Mouse (Mus musculus): ENCODE data around the gene Npepps.
"Not testable (repeated sequence)": the region's sequence is repeated elsewhere in the genome, so short reads cannot be mapped to it uniquely, and the experiment has no call there.

The Npepps gene

DNA sequence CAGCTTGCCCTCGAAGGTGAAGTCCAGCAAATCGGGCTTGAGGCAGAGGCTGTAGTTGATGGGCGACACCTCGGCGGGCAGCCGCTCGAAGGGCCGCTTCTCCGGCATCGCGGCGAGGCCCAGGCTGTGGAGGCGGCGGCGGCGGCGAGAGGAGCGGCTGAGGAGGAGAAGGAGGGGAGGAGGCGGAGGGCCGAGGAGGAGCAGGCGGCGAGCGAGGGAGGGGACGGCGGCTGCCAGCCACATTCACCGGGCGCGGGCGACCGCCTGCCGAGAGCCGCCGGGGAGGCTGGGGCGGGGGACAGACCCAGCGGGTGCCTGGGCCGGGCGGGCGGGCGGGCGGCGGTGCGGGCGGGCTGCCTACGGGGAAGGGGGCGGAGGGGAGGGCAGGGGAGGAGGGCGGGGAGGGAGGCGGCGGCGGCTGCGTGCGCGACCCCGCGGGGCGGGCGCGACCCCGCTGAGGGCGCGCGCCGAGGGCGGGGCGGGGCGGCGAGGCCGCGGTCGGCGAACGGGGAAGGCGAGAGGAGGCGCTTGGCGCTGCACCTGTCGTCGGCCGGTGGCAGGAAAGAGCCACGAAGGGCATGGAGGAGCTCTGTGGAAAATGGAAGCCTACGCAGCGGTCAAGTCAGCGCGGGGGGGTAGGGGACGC is at the start of gene Npepps:
Gene Npepps, minus strand, starts transcription at position 423 of the 646 bp plus-strand sequence.
- peak; percentile 67 for DNase-seq (ENCODE audit: low spot score)

DNA sequence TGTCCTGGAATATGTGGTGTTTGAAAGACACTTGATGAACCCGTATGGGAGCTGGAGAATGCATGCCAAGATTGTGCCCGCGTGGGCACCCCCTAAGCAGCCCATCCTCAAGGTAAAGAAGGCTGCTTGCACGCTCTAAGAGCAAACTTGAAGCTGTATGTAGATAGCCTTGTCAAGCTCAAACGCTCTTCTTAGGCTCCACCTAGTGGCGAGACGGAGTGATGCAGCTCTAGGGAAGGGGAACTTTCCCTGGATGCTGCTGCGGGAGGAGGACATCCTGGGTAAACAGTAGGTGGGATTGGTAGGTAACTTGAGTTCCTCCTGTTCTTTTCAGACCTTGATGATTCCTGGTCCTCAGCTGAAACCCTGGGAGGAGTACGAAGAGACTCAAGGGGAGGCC is 47.7 kb upstream of the Npepps start:
- peak; percentile 58 for DNase-seq (ENCODE audit: low spot score)

DNA sequence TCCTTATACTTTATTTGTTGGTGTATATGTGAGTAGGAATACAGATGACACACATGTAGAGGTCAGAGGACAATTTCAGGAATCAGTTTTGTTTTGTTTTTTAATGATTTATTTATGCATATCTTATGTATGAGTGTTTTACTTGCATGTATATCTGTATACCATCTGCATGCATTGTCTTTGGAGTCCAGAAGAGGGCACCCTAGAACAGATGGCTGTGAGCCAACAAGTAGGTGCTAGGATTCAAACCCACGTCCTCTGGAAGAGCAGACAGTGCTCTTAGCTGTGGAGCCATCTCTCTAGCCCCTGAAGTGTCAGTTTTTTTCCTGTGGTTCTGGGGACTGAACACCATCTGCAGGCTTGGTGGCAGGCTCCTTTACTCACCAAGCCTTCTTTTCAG is 44.8 kb upstream of the Npepps start:
- DNase-seq (ENCODE audit: low spot score) = no peak

DNA sequence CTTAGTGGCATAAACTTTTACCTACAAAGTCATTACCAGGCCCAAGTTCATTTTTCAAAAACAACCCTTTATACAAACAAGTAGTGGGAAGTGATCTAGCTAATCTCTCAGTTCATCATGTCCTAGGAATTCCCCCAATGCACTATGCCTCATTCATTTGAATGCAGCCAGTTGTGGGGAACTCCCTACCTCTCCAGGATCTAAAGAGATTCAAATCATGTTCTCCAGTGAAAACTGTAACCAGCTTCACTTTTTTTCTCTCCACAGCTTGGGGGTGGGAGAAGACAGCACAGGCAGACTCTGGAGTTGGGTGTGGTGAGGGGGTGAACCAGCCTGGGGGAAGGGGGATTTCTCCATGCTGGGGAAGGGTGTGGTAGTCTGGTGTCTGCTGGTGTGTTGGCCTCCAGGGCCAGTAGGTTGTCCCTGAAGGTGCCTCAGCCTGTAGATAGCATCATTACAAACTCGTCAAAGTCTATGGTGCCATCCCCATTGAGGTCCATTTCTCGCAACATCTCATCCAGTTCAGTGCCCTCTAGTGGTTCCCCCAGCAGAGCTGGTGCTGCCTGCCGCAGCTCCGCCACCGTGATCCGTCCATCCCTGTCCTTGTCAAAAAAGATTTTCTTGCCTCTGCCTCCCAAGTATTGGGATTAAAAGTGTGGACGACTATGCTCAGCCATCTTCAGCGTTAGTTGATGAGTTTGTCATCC is 41.6 kb upstream of the Npepps start:
- DNase-seq (ENCODE audit: low spot score) = not testable (repeated sequence)

DNA sequence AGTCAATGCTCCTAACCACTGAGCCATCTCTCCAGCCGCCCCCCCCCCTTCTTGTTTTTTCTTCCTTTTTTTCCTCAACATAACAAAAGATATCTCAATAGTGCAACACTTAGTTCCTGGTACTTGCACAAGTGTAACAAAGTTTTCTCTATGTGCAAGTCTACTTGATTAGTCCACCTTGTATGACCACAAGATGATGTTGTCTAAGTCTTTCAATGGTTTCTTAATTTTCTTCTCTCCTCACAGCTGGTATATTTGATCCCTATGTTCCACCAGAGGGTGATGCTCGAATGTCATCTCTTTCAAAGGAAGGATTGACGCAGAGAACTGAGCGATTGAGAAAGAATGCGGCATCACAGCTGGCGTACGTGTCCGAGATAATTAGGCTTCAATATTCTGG is 40.8 kb upstream of the Npepps start:
- DNase-seq (ENCODE audit: low spot score) = no peak

DNA sequence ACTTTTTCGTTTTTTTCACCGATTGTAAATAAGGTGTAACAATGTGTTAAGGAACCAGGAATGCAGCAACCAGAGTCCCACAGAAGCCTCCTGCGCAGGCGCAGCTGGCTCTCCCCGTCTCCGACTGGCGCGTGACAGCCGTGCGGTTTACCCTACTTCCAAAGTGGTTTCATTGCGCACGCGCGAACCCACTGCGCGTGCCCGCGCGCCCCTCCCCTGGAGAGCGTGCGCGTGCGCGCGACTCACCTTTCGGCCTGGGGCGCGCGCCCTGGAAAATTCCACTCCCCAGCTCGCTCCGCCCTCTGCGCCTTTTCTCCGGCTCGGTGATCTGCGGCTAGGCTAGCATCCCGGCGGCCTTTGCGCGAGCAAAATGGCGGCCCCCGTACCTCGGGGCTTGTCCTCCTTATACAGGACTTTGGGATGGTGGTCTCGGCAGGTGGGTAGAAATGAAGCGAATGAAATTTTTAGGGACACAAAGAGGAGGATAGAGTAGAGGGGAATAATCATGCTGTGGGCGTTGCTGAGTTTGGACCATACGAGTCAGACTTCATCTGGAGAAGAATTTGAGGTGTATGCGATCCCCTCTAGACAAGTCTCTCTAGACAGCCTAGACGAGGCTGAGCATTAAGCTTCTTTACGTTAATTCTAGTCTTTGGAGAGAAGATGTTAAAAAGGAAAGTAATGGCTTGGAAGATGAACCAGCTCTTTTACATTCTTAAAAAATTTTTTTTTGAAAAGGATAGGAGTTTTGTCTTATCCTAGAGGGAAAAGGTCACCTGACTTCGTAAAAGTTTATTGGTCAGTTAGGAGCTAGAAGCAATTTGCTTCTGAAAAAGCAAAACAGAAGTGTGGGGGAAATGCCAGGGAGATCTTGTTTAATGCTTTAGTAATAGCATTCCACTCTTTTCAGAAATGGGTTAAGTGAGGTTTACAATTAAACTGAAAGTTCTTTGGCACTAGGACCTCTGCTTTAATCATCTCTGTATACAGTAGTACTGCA is 35.4 kb upstream of the Npepps start, which contains the start of gene Mrpl45:
Gene Mrpl45, plus strand, starts transcription at position 213 of the 1,000 bp plus-strand sequence.
- peak; percentile 97 for DNase-seq (ENCODE audit: low spot score)

DNA sequence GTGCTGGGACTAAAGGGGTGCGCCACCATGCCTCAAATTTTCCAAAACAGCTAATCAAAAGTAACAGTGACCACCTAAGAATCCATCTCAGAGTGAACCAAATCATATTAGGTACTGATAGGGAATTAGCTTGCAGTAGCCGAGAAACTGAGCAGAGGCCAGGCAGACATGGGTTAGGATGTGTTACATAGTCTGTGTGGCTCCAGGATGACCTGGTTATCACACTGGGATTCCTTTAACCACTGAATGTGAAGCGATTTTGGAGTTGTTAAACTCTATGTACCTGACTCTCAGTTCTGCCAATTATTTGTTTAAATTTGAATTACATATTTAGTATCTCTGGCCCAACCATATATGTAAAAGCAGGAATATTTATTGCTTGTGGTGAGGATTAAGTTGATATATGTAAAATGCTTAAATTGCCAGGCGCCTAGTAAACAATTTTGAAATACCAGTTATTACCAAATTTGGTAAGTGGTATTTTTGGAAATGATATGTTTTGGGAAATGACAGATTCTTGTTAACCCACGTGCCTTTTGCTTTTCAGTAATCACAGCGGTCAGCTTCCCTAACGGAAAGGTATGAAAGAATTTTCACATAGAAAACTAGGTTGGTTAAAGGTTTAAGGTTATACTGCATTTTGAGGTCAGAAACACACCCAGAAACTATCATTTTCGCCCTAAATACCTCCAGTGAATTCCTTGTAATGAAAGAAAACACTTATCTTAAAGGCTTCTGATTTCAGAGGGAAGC is 34.5 kb upstream of the Npepps start:
- DNase-seq (ENCODE audit: low spot score) = no peak

DNA sequence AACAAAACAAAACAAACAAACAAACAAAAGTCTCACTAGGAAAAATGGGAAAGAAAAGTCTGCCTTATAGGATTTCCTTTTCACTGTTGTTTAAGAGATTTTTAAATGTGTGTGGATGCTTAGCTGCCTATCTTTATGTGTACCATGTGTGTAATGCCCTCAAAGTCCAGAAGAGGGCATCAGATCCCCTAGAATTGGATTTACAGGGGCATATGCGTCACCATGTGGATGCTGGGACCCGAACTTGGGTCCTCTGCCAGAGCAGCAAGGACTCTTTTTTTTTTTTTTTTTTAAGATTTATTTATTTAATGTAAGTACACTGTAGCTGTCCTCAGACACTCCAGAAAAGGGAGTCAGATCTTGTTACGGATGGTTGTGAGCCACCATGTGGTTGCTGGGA is 33.7 kb upstream of the Npepps start:
- no peak for DNase-seq (ENCODE audit: low spot score)

DNA sequence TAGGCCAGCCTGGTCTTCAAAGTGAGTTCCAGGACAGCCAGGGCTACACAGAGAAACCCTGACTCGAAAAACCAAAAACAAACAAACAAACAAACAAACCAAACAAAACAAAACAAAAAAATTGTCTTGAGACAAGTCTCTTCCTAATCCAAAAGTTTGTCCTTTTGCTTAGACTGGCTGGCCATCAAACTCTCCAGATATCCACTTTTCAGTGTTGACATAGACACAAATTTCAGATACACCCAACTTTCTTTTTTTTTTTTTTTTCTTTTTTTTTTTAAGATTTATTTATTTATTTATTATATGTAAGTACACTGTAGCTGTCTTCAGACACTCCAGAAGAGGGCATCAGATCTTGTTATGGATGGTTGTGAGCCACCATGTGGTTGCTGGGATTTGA is 32.4 kb upstream of the Npepps start:
- DNase-seq (ENCODE audit: low spot score) = not testable (repeated sequence)

DNA sequence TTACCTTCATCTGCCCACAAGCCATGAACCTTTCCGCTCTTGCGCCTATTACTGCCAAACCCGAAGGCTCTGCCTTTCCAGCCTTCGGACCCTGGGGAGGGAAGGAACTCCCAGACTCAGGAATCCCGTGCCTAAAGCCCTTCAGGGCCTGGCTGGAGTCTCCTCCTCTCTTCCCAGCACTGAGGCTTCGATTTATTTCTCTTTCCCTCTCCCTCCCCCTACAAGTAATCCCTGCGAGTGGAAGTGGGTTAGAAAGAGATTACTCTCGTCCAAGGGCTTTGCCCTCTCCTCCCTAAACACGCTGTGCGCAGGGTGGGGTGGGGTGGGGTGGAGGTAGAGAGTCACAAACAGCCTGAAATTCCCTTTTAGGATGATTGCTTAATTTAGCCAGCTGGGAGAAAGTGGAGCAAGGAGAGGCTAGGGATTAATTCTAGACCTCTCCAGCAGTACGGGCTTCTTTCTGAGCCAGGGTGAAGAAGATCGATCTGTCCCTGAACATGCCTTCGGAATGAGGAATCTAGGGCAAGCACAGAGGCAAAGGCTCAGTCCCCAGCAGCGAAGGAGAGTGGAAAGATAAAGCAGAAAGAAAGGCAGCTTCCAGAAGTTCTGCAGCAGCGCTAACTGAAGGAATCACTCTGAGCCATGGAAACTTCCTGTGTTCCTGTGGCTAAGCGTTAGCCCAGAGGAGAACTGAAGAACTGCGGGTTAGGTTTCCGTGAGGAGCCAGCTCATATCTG is 30.6 kb upstream of the Npepps start:
- DNase-seq (ENCODE audit: low spot score) = peak; percentile 31

DNA sequence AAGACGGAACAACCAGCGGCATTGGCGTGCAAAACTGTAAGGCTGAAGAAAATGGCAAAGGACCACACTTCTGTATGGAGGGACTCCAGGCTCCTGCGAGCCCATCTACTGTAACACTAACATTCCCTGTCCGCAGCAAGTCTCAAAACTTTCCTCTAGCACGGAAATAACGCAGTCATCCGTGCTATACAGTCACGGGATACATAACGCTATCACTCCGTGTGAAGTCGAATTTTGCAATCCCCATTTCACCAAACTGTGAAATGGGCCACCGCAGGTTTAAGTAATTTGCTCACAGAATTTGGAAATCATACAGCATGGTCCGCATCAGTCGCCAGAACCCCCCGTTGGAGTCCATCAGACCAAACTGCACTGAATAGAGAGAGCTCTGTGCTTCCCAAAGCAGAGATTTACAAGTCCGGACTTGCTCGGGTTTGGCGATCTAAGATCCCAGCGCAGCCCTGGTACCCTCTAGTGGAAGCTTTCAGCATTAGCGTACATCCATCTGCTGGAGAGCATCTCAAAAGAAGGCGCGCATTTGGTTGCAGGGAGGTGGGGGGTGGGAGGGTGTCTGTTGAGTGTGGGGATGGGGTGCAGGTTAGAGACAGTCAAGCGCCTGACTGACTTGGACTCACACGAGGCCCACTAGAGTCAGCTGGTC is 29.6 kb upstream of the Npepps start:
- DNase-seq (ENCODE audit: low spot score) = peak; percentile 88

DNA sequence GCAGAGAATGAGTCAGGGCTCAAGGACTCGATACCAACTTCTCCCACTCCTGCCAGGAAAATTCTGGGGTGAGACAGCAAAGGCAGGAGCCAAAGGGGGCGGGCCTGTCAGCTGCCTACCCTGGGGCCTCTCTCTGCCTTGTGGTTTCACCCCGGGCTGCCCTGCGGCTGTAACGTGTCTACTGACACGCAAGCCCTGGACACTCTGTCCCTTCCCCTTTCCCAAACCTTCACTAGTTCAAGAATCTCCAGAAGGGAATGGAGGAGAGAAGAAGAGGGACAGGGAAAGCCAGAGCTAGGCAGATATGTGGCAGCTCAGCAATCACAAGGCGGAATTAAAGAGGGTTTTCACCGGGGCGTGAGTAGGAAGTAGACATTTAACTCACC is 29.0 kb upstream of the Npepps start:
- peak; percentile 88 for DNase-seq (ENCODE audit: low spot score)

DNA sequence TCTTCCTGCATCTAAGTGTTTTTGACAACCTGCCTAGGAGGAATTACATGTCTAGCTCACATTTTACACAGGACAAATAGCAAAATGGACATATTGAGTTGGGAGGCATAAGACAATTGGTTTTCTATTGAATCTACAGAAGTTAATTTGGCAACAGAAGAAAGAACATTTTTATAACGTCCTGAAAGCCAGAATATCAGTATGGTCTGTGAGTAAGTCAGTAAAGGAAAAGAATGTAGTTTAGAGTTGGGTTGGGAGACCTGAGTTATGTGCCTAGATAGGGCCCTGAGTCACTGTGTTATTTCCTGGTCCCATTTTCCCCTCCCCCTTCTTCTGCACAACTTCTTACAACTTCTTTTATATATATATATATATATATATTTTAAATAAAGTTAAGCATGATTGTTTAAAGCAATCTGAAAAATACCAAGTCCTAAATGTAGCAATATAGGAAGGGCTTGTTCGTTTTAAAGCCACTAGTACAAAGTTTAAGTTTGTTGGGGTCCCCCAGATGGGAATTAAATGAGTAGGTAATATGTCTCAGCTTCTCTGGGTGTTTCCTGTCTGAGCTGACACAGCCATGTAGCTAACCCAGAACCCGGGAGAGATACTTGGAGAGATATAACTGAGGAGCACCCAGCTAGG is 28.5 kb upstream of the Npepps start:
- DNase-seq (ENCODE audit: low spot score) = no peak

DNA sequence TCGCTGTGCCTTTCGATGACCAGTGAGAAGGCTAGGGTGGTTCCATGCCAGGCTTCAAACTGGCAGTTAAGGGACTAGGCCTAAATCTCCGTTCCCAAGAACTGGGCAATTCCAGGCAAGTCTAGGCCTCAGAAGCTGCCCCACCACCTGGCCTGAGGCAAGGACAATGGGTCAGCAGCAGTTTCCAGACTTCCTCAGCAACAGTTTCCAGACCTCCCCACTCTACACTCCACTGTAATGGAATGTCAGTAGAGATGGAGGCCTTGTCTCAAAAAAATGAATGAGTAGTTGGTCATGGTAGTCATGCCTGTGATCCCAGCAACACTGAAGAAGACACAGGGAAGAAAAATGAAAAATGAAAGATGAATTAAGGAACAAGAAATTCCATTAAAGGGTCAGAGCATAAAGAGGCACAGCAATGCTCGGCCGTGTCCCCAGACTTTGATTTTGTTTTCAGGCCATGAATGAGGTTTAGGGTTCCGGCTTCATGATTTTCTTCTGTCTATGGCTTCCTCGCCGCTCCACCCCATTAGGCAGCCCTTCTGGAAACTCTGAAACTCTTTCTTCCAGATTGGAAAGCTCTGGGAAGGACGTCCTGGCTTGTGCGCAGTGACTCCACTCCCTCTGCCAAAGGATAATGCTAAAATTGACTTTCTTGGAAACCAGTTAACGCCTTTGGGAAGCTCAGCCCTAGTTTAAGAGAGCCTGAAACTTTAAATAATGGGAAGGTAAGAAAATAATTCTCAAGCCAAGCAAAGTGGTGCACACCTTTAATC is 27.0 kb upstream of the Npepps start:
- DNase-seq (ENCODE audit: low spot score) = no peak

DNA sequence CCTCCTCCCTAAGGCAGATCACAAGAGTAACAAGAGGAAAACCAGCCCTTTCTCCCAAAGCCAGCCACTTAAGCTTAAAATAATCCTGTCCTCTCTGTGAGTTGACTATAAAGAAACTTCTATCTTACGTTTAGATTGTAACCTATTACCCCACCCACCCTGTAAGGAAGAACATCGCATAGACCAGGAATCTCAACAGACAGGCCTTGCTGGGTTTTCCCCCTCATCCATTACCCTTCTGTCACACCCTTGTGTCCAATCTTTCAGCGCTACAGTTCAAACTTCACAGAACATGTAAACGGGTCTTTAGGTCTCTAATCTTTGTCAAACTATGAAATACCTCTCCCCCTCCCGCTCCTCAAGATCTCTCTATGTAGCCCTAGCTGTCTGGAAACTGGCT is 24.2 kb upstream of the Npepps start:
- no peak for DNase-seq (ENCODE audit: low spot score)

DNA sequence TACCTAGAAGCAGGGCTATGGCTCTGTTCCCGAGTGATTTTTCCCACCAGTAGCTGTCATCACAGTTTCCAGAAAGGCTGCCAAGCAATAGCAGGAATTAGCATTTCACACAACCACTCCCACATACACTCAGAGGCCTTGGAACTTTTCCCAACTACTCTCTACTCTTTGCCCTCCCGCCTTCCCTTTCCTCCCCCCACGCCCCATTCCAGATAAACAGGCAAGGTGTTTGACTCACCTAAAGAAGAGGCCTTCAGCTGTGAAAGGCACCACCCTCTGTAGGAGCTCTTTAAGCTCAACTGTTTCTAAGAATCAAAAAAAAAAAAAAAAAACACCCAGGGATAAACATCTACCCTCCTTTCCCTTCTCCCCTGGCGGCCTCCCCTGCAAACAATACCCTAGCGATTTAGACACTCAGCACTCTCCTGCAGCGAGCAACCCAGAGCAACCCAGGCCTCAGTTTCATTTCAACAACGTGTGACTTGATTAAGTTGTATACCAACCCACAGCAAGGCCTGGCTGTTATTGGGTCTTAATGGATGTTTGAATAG is 21.9 kb upstream of the Npepps start:
- peak; percentile 90 for DNase-seq (ENCODE audit: low spot score)

DNA sequence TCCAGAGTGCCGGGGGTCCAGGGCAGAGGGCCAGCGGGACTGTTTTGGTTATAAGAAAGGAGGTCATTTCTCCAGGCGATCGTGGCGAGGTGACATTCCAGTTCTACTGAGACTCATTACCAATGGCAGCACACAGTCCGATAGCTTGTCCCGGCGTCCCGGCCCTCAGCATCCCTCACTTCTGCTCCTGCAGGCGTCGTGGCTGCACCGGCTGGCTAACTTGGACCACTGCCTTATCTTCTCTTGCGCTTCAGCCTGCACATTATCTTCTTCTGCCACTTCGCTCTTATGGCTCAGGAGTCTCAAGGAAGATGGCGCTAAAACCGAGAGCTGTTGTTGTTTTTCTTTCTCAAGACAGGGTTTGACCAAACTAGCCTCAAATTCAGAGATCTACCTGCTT is 21.0 kb upstream of the Npepps start:
- no peak for DNase-seq (ENCODE audit: low spot score)

DNA sequence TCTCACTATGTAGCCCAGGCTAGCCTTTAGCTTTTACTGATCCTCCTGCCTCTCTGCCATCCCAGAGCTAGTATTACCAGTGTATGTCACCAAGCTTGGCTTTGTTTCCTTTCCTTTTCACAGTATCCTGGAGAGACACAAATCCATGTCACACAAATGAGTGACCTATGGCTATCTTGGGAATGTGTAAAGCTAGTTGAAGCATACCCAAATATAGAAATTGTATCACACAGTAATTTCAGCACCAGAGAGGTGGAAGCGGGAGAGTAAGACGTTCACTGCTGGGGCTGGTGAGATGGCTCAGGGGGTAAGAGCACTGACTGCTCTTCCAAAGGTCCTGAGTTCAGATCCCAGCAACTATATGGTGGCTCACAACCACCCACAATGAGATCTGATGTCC is 19.5 kb upstream of the Npepps start:
- DNase-seq (ENCODE audit: low spot score) = no peak

DNA sequence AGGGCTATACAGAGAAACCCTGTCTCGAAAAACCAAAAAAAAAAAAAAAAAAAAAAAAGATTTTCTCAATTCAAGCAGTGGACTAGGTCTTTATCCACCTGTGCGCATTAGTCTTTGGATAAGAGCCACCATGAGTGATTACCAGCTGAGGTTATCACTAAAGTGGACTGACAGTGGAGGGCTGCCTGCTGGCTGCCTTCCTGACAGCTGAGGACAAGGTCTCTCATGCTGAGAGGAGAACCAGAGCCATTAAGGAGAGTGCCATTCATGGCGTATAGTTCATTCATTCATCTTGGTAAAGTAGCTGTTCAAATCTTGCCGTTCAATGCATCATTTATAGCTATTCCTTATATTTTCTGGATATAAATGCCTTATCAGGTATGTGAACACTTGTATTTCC is 16.1 kb upstream of the Npepps start:
- no peak for DNase-seq (ENCODE audit: low spot score)
